Mouse (Mus musculus) stomach, postnatal 0 days (tissue): ENCODE results near the gene Siglecf. TPM values are rescaled to one million over a fixed set of nuclear protein-coding genes. Genes with fewer than 3 reads are reported as not detected.
A peak's percentile ranks its signal among the peaks of the same experiment; 100 is the strongest.

ENCODE experiments used
- ATAC-seq: fragments of 200-750 bp; cut with Nextera tagmentation; 2 replicates; pipeline ENCODE4 v1.8.0; 2017; ENCODE audit not compliant: low FRiP score, low TSS enrichment
- DNase-seq: peaks from one replicate; pipeline ENCODE4 v3.0.0-alpha.2; 2016; ENCODE audit warnings: low spot score
- H3K27ac ChIP-seq: fragments of 300-500 bp; sonication (generic); replicated peaks from 2 replicates; pipeline ENCODE4 v1.5.1; 2014; ENCODE audit warnings: mild to moderate bottlenecking, control low read depth
- H3K27me3 ChIP-seq: fragments of 300-500 bp; sonication (generic); 2 replicates; pipeline ENCODE4 v1.6.1; 2014; ENCODE audit warnings: low read length; ENCODE audit not compliant: control insufficient read depth, insufficient read depth
- H3K36me3 ChIP-seq: fragments of 300-500 bp; sonication (generic); 2 replicates; pipeline ENCODE4 v1.6.1; 2014; ENCODE audit warnings: low read length, mixed read lengths; ENCODE audit not compliant: control insufficient read depth, insufficient read depth
- H3K4me1 ChIP-seq: fragments of 300-500 bp; sonication (generic); replicated peaks from 2 replicates; pipeline ENCODE4 v1.6.1; 2014; ENCODE audit warnings: antibody characterized with exemption; ENCODE audit not compliant: control insufficient read depth, insufficient read depth
- H3K4me2 ChIP-seq: fragments of 300-500 bp; sonication (generic); replicated peaks from 2 replicates; pipeline ENCODE4 v1.6.1; 2014; ENCODE audit warnings: low read depth, mild to moderate bottlenecking, control low read depth, moderate library complexity
- H3K4me3 ChIP-seq: fragments of 300-500 bp; sonication (generic); 2 replicates; pipeline ENCODE4 v1.5.1; 2014; ENCODE audit warnings: low read depth, low read length, control low read depth
- H3K9ac ChIP-seq: fragments of 300-500 bp; sonication (generic); 2 replicates; pipeline ENCODE4 v1.6.1; 2014; ENCODE audit warnings: mild to moderate bottlenecking, low read length, control low read depth, mixed read lengths
- H3K9me3 ChIP-seq: fragments of 300-500 bp; sonication (generic); 2 replicates; pipeline ENCODE4 v1.6.1; 2016; ENCODE audit warnings: low read length; ENCODE audit not compliant: control insufficient read depth
- CTCF ChIP-seq: IDR thresholded peaks from 2 replicates; pipeline ENCODE4 v1.5.1; 2016; ENCODE audit warnings: antibody characterized with exemption, low read depth, mild to moderate bottlenecking, moderate library complexity
- EP300 ChIP-seq: optimal IDR thresholded peaks from 2 replicates; pipeline ENCODE3; 2016; ENCODE audit warnings: antibody characterized with exemption
- WGBS: fragments of 180-500 bp; shearing (Covaris S2); extraction: QIAGEN DNeasy Blood & Tissue Kit; methylation state at CpG from one replicate; pipeline ENCODE4 v1.1.7; 2014; 5-methylcytosine and 5-hydroxymethylcytosine counted together
- polyA plus RNA-seq: library from polyadenylated mRNA; unstranded; fragments of >200 nt; fragmentation: Nextera tagmentation; extraction: Ambion mirVana; gene quantifications from 2 replicates; pipeline ENCODE4 v1.2.1, GENCODE M21; 2015

The Siglecf gene
- polyA plus RNA-seq, 1 experiment from 2014 or later = 0.04 TPM

DNA sequence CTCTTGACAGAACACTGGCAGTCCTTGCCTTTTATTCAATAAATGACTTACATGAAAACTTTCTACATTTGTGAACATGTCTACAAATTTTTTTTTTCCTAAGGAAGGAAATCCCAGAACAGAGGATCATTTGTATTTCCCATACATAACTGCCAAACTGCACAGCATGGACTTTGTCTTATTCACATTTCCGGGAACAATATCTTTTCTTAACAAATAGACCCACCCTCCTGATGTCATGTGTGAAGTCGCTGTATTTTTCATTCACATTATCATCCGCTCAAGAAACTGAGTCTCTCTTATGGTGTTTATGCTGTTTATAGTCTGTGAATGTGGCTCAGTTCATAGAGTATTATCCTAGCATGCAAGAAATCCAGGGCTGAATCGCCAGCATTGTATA is 2.6 kb downstream of the Siglecf start:
- peak; percentile 53; the same call in 1 of the 2 replicates for ATAC-seq
- H3K4me3 ChIP-seq = no peak overlapping the region
- H3K27ac ChIP-seq = no peak overlapping the region
- no peaks in the 10 kb centered on the region for H3K4me1 ChIP-seq
- H3K36me3 ChIP-seq = no peaks in the 10 kb centered on the region
- no peak overlapping the region for H3K9ac ChIP-seq
- no peaks in the 10 kb centered on the region for H3K27me3 ChIP-seq
- H3K9me3 ChIP-seq = no peaks in the 10 kb centered on the region
- no peak for DNase-seq
- no peak overlapping the region for H3K4me2 ChIP-seq
- WGBS = 57% methylated on average over 4 of the region's 4 CpGs
- TF ChIP-seq CTCF (no peak), EP300 (no peak)

DNA sequence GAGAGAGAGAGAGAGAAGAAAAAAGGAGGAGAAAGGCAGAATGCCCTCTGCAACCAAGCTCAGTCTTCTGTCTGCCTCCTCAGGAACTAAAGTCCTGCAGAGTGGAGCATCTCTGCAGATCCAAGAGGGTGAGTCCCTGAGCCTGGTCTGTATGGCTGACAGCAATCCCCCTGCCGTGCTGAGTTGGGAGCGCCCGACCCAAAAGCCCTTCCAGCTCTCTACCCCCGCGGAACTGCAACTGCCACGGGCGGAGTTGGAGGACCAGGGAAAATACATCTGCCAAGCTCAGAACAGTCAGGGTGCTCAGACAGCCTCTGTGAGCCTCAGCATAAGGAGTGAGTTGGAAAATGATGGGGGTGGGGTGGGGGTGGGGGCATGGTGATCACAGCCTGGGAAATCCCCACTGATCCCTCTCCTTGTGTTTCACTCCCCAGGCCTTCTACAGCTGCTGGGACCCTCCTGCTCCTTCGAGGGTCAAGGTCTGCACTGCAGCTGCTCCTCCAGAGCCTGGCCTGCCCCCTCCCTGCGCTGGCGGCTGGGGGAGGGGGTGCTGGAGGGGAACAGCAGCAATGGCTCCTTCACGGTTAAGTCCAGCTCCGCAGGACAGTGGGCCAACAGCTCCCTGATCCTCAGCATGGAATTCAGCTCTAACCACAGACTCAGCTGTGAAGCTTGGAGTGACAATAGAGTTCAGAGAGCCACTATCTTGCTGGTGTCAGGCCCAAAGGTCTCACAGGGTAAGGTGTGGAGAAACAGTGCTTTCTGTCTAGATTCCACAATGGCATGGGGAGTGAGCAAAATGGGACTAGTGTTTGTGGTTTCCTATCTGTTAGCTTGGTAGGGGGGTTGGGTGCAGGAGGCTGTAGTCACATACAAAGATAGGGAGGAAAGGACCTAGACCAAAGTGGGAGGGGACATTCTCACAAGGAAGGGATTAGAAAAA is 4.0 kb downstream of the Siglecf start:
- Histone ChIP-seq H3K36me3 (no peaks in the 10 kb centered on the region), H3K4me3 (no peak overlapping the region), H3K9me3 (no peaks in the 10 kb centered on the region), H3K4me2 (no peak overlapping the region), H3K27ac (no peak overlapping the region), H3K27me3 (no peaks in the 10 kb centered on the region), H3K9ac (no peak overlapping the region), H3K4me1 (no peaks in the 10 kb centered on the region)
- WGBS = 12% methylated on average over 12 of the region's 12 CpGs
- TF ChIP-seq EP300 = no peak
- TF ChIP-seq CTCF = no peak
- peak; percentile 14 for DNase-seq
- peak; percentile 19; the same call in 1 of the 2 replicates for ATAC-seq

DNA sequence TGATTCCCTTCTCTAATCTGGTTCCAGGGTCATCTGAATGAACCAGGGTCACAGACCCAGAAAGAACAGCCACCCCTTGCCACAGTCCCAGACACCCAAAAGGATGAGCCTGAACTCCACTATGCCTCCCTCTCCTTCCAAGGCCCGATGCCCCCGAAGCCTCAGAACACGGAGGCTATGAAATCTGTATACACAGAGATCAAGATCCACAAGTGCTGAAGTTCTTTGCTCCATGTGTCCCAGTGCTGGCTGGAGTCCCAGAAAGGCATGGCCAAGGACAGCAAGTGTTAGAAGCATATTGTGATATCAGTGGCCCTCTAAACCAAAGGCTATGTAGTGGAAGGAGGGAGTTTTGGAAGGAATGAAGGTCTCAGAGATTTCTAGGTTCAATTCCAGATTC is 7.4 kb downstream of the Siglecf start:
- no peak overlapping the region for H3K4me2 ChIP-seq
- no peak overlapping the region for H3K27ac ChIP-seq
- H3K27me3 ChIP-seq = no peaks in the 10 kb centered on the region
- H3K9me3 ChIP-seq = no peaks in the 10 kb centered on the region
- no peaks in the 10 kb centered on the region for H3K4me1 ChIP-seq
- TF ChIP-seq EP300 (no peak), CTCF (no peak)
- no peaks in the 10 kb centered on the region for H3K36me3 ChIP-seq
- 59% methylated on average over 3 of the region's 3 CpGs for WGBS
- H3K4me3 ChIP-seq = no peak overlapping the region
- DNase-seq (no peak), ATAC-seq (no peak)
- no peak overlapping the region for H3K9ac ChIP-seq

DNA sequence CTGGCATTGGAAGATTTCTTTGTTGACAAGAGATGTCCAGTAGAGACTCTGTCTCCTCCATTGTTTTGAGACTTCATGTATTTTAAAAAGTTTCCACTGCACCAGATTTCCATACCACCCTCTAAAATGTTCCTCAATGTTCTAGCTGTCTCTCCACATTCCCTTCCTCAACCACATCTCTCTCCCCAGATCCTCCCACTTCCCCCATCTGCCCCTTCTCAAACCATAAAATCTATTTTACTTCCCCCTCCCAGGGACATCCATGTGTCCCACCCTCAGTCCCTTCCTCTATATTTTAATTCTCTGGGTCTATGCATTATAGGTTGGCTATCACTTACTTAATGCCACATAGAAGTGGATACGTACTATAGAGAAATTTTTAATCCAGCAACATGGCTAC is 10.3 kb downstream of the Siglecf start:
- Histone ChIP-seq H3K4me2 (no peak overlapping the region), H3K36me3 (no peaks in the 10 kb centered on the region), H3K9ac (no peak overlapping the region), H3K4me1 (no peaks in the 10 kb centered on the region), H3K9me3 (no peaks in the 10 kb centered on the region), H3K4me3 (no peak overlapping the region), H3K27ac (no peak overlapping the region), H3K27me3 (no peaks in the 10 kb centered on the region)
- ATAC-seq = no peak
- 79% methylated on average over 1 of the region's 1 CpGs for WGBS
- DNase-seq = no peak
- TF ChIP-seq CTCF (no peak), EP300 (no peak)

DNA sequence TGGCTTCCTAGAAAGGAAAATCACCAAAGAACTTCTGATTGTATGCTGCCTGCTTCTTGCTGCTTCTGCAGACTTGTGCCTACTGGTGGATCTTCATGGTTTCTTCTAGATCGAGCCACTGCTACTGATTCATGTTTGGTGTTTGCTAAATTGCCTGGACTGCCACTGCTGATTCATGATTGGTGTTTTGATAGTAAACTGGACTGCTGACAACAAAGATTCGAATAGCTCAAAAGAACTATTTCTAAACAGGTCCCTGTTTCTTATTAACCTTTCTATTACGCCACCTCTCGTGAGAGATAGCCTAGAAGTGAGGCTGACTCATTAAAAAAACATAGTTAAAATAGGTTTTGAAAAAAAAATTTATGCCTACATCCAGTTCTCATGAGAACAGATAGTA is 10.9 kb downstream of the Siglecf start:
- H3K9ac ChIP-seq = no peak overlapping the region
- no peaks in the 10 kb centered on the region for H3K9me3 ChIP-seq
- H3K4me1 ChIP-seq = no peaks in the 10 kb centered on the region
- no peaks in the 10 kb centered on the region for H3K36me3 ChIP-seq
- TF ChIP-seq CTCF = no peak
- ATAC-seq (no peak), DNase-seq (no peak)
- no peaks in the 10 kb centered on the region for H3K27me3 ChIP-seq
- no peak overlapping the region for H3K4me3 ChIP-seq
- no peak overlapping the region for H3K27ac ChIP-seq
- H3K4me2 ChIP-seq = no peak overlapping the region
- WGBS = 61% methylated on average over 4 of the region's 4 CpGs

DNA sequence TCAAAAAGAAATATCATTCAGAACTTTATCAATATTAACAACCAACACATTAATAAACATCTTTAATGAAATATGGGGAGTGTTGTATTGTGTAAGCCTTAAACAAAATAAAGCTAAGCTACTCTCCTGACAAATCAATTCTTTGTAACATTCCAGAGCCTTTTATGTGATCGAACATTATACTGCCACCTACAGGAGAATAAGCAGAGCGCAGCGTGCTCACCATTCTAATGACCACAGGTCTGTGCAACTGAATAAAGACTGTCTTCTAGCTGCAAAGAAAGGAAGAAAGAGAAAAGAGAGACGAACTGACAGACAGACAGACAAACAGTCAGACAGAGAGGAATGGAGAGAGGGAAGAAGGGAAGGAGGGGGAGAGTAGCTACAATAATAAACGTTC is 27.1 kb downstream of the Siglecf start:
- H3K27me3 ChIP-seq = no peaks in the 10 kb centered on the region
- peak; percentile 85 for TF ChIP-seq CTCF
- no peak for TF ChIP-seq EP300
- H3K4me2 ChIP-seq = no peak overlapping the region
- H3K9me3 ChIP-seq = no peaks in the 10 kb centered on the region
- H3K36me3 ChIP-seq = no peaks in the 10 kb centered on the region
- no peak overlapping the region for H3K9ac ChIP-seq
- H3K27ac ChIP-seq = no peak overlapping the region
- no peaks in the 10 kb centered on the region for H3K4me1 ChIP-seq
- H3K4me3 ChIP-seq = no peak overlapping the region
- WGBS = 13% methylated on average over 5 of the region's 5 CpGs
- ATAC-seq (0 out of 2 replicates have a peak, but pooled peaks have one; percentile 49), DNase-seq (peak; percentile 33)
